Mouse (Mus musculus) hindbrain, postnatal 0 days (tissue): Measurements from ENCODE around the gene Popdc2. TPM values are rescaled to one million over a fixed set of nuclear protein-coding genes. Genes with fewer than 3 reads are reported as not detected.

Experiments
- ATAC-seq: fragments of 200-750 bp; cut with Nextera tagmentation; 2 replicates; pipeline ENCODE4 v1.8.0; 2017; ENCODE audit warnings: mild to moderate bottlenecking, moderate TSS enrichment, moderate library complexity
- DNase-seq: peaks from one replicate; pipeline ENCODE4 v3.0.0-alpha.2; 2015; ENCODE audit warnings: low spot score
- H3K27ac ChIP-seq: fragments of 300-500 bp; sonication (generic); 2 replicates; pipeline ENCODE4 v1.5.1; 2014; ENCODE audit warnings: mild to moderate bottlenecking
- H3K27me3 ChIP-seq: fragments of 300-500 bp; sonication (generic); 2 replicates; pipeline ENCODE4 v1.6.1; 2014; ENCODE audit warnings: low read length, mixed read lengths; ENCODE audit not compliant: insufficient read depth
- H3K36me3 ChIP-seq: fragments of 300-500 bp; sonication (generic); 2 replicates; pipeline ENCODE4 v1.6.1; 2014; ENCODE audit warnings: low read length, mixed read lengths; ENCODE audit not compliant: insufficient read depth
- H3K4me1 ChIP-seq: fragments of 300-500 bp; sonication (generic); 2 replicates; pipeline ENCODE4 v1.6.1; 2014; ENCODE audit warnings: antibody characterized with exemption, low read length, mixed read lengths; ENCODE audit not compliant: insufficient read depth
- H3K4me2 ChIP-seq: fragments of 300-500 bp; sonication (generic); 2 replicates; pipeline ENCODE4 v1.6.1; 2014; ENCODE audit warnings: low read depth, mild to moderate bottlenecking, low read length, moderate library complexity, mixed read lengths
- H3K4me3 ChIP-seq: fragments of 300-500 bp; sonication (generic); 2 replicates; pipeline ENCODE4 v1.5.1; 2014; ENCODE audit warnings: low read length
- H3K9ac ChIP-seq: fragments of 300-500 bp; sonication (generic); replicated peaks from 2 replicates; pipeline ENCODE4 v1.6.1; 2014; ENCODE audit warnings: mild to moderate bottlenecking, low read length, moderate library complexity, mixed read lengths
- H3K9me3 ChIP-seq: fragments of 300-500 bp; sonication (generic); 2 replicates; pipeline ENCODE4 v1.6.1; 2016; ENCODE audit warnings: low read length, mixed read lengths
- CTCF ChIP-seq: IDR thresholded peaks from 2 replicates; pipeline ENCODE4 v1.5.1; 2016; ENCODE audit warnings: antibody characterized with exemption, control low read depth, low read depth
- WGBS: fragments of 180-500 bp; shearing (Covaris S2); extraction: QIAGEN DNeasy Blood & Tissue Kit; methylation state at CpG from one replicate; pipeline ENCODE4 v1.1.7; 2014; 5-methylcytosine and 5-hydroxymethylcytosine counted together
- polyA plus RNA-seq: library from polyadenylated mRNA; unstranded; fragments of >200 nt; fragmentation: Nextera tagmentation; extraction: Ambion mirVana; gene quantifications from 2 replicates; pipeline ENCODE4 v1.2.1, GENCODE M21; 2015
- total RNA-seq: library from RNA; depleted of rRNA; stranded (reverse); fragments of >200 nt; gene quantifications from 2 replicates; pipeline ENCODE4 v1.2.3, GENCODE M21; 2014

Gene Popdc2
- total and polyA plus RNA-seq, 2 experiments from 2014 or later = 0.10 to 0.83 TPM

DNA sequence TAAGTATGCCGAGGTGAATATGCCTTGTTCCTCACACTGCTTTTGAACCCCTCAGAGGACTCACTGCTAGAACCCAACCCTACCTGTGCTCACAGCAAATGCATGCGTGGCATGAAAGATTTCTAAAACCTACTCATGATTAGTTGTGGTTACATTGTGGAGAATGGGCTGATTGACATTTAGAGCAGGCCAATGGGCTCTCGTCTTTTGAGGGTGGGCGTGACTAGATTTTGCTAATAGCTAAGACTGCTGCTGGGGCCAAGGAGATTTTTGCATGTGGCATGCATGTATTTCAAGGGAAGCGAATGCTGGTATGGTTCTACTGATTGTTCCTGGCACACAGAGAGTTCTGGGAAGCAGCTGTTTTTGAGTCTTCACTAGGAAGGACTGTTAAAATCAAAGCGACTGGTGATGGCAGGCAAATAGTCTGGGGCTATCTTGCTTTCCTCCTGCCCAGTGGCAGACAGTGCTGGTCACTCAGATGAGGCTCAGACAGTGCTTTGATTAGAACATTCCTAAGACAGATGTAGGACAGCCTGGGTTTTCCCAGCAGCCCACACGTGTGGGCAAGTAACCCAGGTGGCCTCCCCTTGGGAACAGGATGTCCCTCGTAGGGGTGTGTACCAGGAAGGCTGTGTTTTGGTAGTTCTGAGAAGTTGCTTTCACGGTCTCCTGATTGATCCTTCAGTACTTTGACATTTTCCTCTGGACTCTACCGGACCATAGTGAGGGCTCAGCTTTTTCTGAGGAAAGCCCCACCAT is 12.6 kb downstream of the Popdc2 start:
- ATAC-seq = no peak
- H3K27ac ChIP-seq = no peak overlapping the region
- no peak overlapping the region for H3K4me2 ChIP-seq
- no peak for TF ChIP-seq CTCF
- WGBS = 83% methylated on average over 10 of the region's 10 CpGs
- no peaks in the 10 kb centered on the region for H3K36me3 ChIP-seq
- H3K9me3 ChIP-seq = no peaks in the 10 kb centered on the region
- no peak for DNase-seq
- no peaks in the 10 kb centered on the region for H3K27me3 ChIP-seq
- no peaks in the 10 kb centered on the region for H3K4me1 ChIP-seq
- H3K4me3 ChIP-seq = no peak overlapping the region
- H3K9ac ChIP-seq = no peak overlapping the region

- no peaks in the 10 kb centered on the region for H3K36me3 ChIP-seq
Observed at GRCm38 (mm10) chr16:38375182-38375581, 13.2 kb downstream of the Popdc2 start.

DNA sequence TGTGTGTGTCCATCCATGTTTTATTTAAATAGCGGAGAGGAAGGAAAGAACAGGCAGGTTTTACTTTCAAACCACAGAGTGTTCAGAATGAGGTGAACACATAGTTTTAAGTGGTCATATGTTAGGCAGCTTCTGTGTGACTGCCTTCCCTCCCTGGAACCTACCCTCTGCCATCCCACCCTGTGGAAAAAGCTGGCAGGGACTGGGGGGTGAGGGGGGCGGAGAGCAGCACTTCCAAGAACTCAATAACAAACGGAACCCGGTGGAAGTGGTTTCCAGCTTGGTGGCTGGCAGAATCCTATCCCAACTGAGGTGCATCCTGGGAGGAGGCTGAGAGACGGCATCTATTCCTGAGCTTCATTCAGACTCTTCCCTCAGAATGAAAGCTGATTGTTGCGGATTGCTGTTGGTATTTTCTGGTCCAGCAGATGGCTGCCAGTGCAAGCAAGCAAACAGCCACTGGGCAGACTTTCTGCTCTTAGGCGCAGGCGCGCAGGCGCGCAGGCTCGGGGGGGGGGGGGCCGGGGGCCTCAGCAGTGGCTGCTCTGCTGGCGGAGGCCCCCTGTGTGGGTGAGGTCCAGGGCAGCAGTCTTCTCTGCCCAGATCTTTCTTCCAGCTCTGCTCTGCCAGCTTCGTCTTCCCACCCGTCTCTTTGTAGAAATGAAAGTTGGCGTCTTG is 14.3 kb downstream of the Popdc2 start:
- Histone ChIP-seq H3K27ac (peak overlapping the region; percentile 13), H3K4me2 (peak overlapping the region; percentile 42), H3K9ac (peak overlapping the region; percentile 34; the same call in 1 of the 2 replicates), H3K4me1 (no peaks in the 10 kb centered on the region), H3K36me3 (no peaks in the 10 kb centered on the region), H3K9me3 (no peaks in the 10 kb centered on the region), H3K27me3 (no peaks in the 10 kb centered on the region), H3K4me3 (peak overlapping the region; percentile 13; the same call in 1 of the 2 replicates)
- ATAC-seq (peak; percentile 93), DNase-seq (peak; percentile 84)
- 14% methylated on average over 17 of the region's 17 CpGs for WGBS
- TF ChIP-seq CTCF = peak; percentile 66

More at GRCm38 (mm10) chr16:38375182-38375581, 13.2 kb downstream of the Popdc2 start:
- H3K4me3 ChIP-seq = no peak overlapping the region
- no peak overlapping the region for H3K27ac ChIP-seq
- 88% methylated on average over 7 of the region's 7 CpGs for WGBS
- ATAC-seq = no peak
- no peaks in the 10 kb centered on the region for H3K4me1 ChIP-seq
- TF ChIP-seq CTCF = no peak
- H3K27me3 ChIP-seq = no peaks in the 10 kb centered on the region
- H3K9me3 ChIP-seq = no peaks in the 10 kb centered on the region
- no peak for DNase-seq
- no peak overlapping the region for H3K9ac ChIP-seq
- H3K4me2 ChIP-seq = no peak overlapping the region

DNA sequence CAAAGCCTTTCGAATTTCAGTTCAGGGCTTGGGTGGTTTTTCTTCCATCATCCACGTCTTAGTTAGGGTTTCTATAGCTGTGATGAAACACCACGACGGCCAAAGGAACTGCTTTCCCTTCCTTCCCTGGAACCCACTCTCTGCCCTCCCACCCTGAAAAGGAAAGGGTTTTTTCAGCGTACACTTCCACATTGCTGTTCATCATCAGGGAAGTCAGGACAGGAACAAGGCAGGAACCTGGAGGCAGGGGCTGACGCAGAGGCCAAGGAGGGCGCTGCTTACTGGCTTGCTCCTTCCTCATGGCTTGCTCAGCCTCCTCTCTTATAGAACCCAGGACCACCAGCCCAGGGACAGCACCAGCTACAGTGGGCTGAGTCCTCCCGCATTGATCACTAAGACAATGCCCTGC is 14.8 kb downstream of the Popdc2 start:
- Histone ChIP-seq H3K4me3 (peak overlapping the region; percentile 13; the same call in 1 of the 2 replicates), H3K4me2 (peak overlapping the region; percentile 42), H3K36me3 (no peaks in the 10 kb centered on the region), H3K4me1 (no peaks in the 10 kb centered on the region), H3K27ac (peak overlapping the region; percentile 13), H3K9me3 (no peaks in the 10 kb centered on the region), H3K27me3 (no peaks in the 10 kb centered on the region), H3K9ac (no peak overlapping the region)
- DNase-seq (no peak), ATAC-seq (peak; percentile 61)
- no peak for TF ChIP-seq CTCF
- 42% methylated on average over 8 of the region's 8 CpGs for WGBS

DNA sequence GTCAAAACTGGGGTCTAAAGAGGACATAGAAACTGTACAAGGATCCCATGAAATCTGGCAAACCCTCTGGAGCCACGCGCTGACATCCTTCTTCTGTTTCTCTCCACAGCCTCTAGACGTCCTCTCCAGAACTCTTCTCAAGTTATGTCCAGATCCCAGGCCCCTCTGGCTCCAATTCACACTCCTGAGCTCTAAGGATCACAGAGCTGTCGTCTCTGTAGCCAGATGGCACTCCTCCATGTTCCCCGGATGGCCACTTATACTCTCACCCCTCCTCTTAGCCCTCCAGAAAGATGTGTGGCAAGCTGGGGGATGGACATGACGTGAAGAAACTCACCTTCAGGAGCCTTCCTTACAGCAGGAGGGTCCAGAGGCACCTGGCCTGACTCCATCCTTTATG is 15.5 kb downstream of the Popdc2 start:
- Histone ChIP-seq H3K9me3 (no peaks in the 10 kb centered on the region), H3K4me1 (no peaks in the 10 kb centered on the region), H3K4me3 (no peak overlapping the region), H3K27me3 (no peaks in the 10 kb centered on the region), H3K36me3 (no peaks in the 10 kb centered on the region), H3K27ac (no peak overlapping the region), H3K9ac (no peak overlapping the region), H3K4me2 (no peak overlapping the region)
- no peak for TF ChIP-seq CTCF
- no peak for ATAC-seq
- no peak for DNase-seq
- 82% methylated on average over 6 of the region's 6 CpGs for WGBS

GRCm38 (mm10) chr16:38378591-38378990 is 16.6 kb downstream of the Popdc2 start:
- Histone ChIP-seq H3K4me2 (no peak overlapping the region), H3K27me3 (no peaks in the 10 kb centered on the region), H3K27ac (no peak overlapping the region), H3K9ac (no peak overlapping the region), H3K9me3 (no peaks in the 10 kb centered on the region), H3K4me1 (no peaks in the 10 kb centered on the region), H3K36me3 (no peaks in the 10 kb centered on the region), H3K4me3 (no peak overlapping the region)
- WGBS = 81% methylated on average over 6 of the region's 6 CpGs
- TF ChIP-seq CTCF = no peak
- DNase-seq (no peak), ATAC-seq (no peak)

DNA sequence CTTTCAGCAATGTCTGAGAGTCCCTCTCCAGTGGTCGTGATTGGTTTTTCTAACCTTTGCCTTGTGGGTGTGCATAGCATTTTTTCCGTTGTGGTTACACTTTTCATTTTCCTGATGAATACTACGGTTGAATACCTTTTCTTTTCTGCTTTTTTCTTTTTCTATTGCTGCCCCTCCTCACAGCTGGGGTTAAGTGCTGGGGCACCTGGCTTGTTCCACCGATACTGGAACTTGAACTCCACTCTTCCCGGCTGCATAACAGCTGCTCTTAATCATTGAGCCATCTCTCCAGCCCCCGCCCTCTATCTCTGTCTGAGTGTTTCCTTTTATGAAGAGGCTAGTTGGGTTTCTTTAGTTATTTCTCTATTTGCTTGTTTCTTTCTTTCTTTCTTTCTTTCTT is 17.1 kb downstream of the Popdc2 start:
- ATAC-seq = no peak

More for the DNA sequence above, 17.1 kb downstream of the Popdc2 start:
- no peaks in the 10 kb centered on the region for H3K9me3 ChIP-seq
- no peaks in the 10 kb centered on the region for H3K36me3 ChIP-seq
- WGBS = 72% methylated on average over 6 of the region's 6 CpGs
- no peak overlapping the region for H3K4me2 ChIP-seq
- no peak for DNase-seq
- H3K4me3 ChIP-seq = no peak overlapping the region
- H3K9ac ChIP-seq = no peak overlapping the region
- TF ChIP-seq CTCF = no peak
- no peaks in the 10 kb centered on the region for H3K27me3 ChIP-seq
- no peak overlapping the region for H3K27ac ChIP-seq
- H3K4me1 ChIP-seq = no peaks in the 10 kb centered on the region
